Mouse (Mus musculus) cerebellum, adult 11-12 months (tissue): ENCODE measurements at regions not wholly inside any gene's neighbourhood (a gene's known extent, or its start where the extent isn't known, plus 50 kb on each side); places are given as distances from the start of the nearest gene placed in this dataset.

Source experiments
- DNase-seq: peaks from one replicate; pipeline ENCODE4 v3.0.0; 2022

- no peak for DNase-seq
Observed at GRCm38 (mm10) chr3:66738201-66739062, 242.8 kb upstream of the Rsrc1 start.

- no peak for DNase-seq
Observed at GRCm38 (mm10) chr3:66739356-66740014, 241.7 kb upstream of the Rsrc1 start.

GRCm38 (mm10) chr3:66744133-66744913 lies 236.9 kb upstream of the Rsrc1 start:
- DNase-seq = no peak

GRCm38 (mm10) chr3:66746373-66747072 lies 234.7 kb upstream of the Rsrc1 start:
- DNase-seq = peak; percentile 4

GRCm38 (mm10) chr3:66747073-66747710 lies 234.0 kb upstream of the Rsrc1 start:
- DNase-seq = no peak

- DNase-seq = no peak
Observed at GRCm38 (mm10) chr3:66758141-66758540, 223.0 kb upstream of the Rsrc1 start.

- DNase-seq = no peak
Observed at GRCm38 (mm10) chr3:66759841-66760240, 221.3 kb upstream of the Rsrc1 start.

GRCm38 (mm10) chr3:66762446-66762845 lies 218.7 kb upstream of the Rsrc1 start:
- no peak for DNase-seq

- no peak for DNase-seq
Observed at GRCm38 (mm10) chr3:66797351-66798010, 183.7 kb upstream of the Rsrc1 start.

GRCm38 (mm10) chr3:66798292-66798691 lies 182.9 kb upstream of the Rsrc1 start:
- DNase-seq = no peak

GRCm38 (mm10) chr3:66802538-66802937 lies 178.7 kb upstream of the Rsrc1 start:
- no peak for DNase-seq

- no peak for DNase-seq
Observed at GRCm38 (mm10) chr3:66806176-66806575, 175.0 kb upstream of the Rsrc1 start.

- no peak for DNase-seq
Observed at GRCm38 (mm10) chr3:66812686-66813445, 168.3 kb upstream of the Rsrc1 start.

GRCm38 (mm10) chr3:66825761-66826160 lies 155.4 kb upstream of the Rsrc1 start:
- no peak for DNase-seq
